Comparison of ENCODE assay signal across 28 mouse cellular contexts in the genomic region with DNA sequence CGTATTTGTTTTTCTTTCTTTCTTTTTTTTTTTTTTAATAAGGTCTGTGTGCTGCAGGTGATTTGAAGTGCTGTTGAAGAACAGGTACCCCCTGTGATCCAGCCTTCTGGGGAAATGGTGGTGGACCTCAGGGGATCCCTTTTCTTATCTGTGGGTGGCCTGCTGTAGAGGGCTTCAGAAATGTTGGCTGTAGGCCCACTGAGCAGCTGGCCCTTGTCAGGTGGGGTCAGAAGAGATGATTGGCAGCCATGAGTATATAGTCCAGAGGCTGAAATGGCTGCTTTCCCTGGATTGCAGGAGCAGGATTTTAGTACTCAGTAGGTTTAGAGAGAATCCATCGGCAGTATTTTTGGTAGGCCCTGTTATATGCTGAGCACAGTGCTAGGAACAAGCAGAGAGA. TPM values are rescaled to one million over a fixed set of nuclear protein-coding genes. Genes with fewer than 3 reads are reported as not detected.
DNase-seq lines count a peak whose midpoint lies in the region; ATAC-seq and TF ChIP-seq lines count a peak whose summit lies in the region.
"Had no signal": no experiment of that assay in that cellular context is flagged by ENCODE, and none has a peak within 500 bp of the region (broad histone marks: within the 10 kb centered on the region; RNA-seq: fewer than 3 reads in every experiment).

No protein-coding gene starts in this region.

- no peaks in the 10 kb centered on the region for H3K9me3 ChIP-seq in forebrain, embryonic 15.5 days
- H3K9me3 ChIP-seq in forebrain, embryonic 12.5 days = no peaks in the 10 kb centered on the region
- H3K9me3 ChIP-seq in lung, embryonic 14.5 days (ENCODE audit: low read depth, low read length) = no peaks in the 10 kb centered on the region
- H3K9me3 ChIP-seq: embryonic facial prominence, embryonic 13.5 days; embryonic facial prominence, embryonic 15.5 days; forebrain, embryonic 10.5 days; forebrain, embryonic 13.5 days had no signal

- TF ChIP-seq POLR2A in brain, embryonic 14.5 days (IDR thresholded peaks at IDR 0.05; ENCODE audit: borderline replicate concordance, extremely low read depth, insufficient read depth, insufficient read length, poor library complexity, severe bottlenecking) = no peak

- H3K4me3 ChIP-seq in forebrain, embryonic 15.5 days = no peak overlapping the region
- no peak overlapping the region for H3K4me3 ChIP-seq in forebrain, embryonic 12.5 days (replicated peaks)
- no peak overlapping the region for H3K4me3 ChIP-seq in lung, embryonic 14.5 days (ENCODE audit: low read depth, low read length)
- H3K4me3 ChIP-seq: embryonic facial prominence, embryonic 13.5 days; embryonic facial prominence, embryonic 15.5 days; erythroblast, embryonic 14.5 days; forebrain, embryonic 10.5 days; forebrain, embryonic 13.5 days had no signal

- H3K9ac ChIP-seq in forebrain, embryonic 15.5 days (replicated peaks) = no peak overlapping the region
- H3K9ac ChIP-seq in forebrain, embryonic 12.5 days = no peak overlapping the region
- no peak overlapping the region for H3K9ac ChIP-seq in lung, embryonic 14.5 days
- H3K9ac ChIP-seq: embryonic facial prominence, embryonic 13.5 days; embryonic facial prominence, embryonic 15.5 days; forebrain, embryonic 13.5 days had no signal

- no peaks in the 10 kb centered on the region for H3K27me3 ChIP-seq in forebrain, embryonic 15.5 days
- H3K27me3 ChIP-seq in forebrain, embryonic 12.5 days = no peaks in the 10 kb centered on the region
- no peaks in the 10 kb centered on the region for H3K27me3 ChIP-seq in lung, embryonic 14.5 days (ENCODE audit: insufficient read depth, low read length)
- H3K27me3 ChIP-seq: CH12.LX; embryonic facial prominence, embryonic 13.5 days; embryonic facial prominence, embryonic 15.5 days; forebrain, embryonic 13.5 days; Patski had no signal

- no peak overlapping the region for H3K4me2 ChIP-seq in forebrain, embryonic 15.5 days (replicated peaks)
- H3K4me2 ChIP-seq in forebrain, embryonic 12.5 days = no peak overlapping the region
- H3K4me2 ChIP-seq in lung, embryonic 14.5 days = no peak overlapping the region
- H3K4me2 ChIP-seq: embryonic facial prominence, embryonic 13.5 days; embryonic facial prominence, embryonic 15.5 days; forebrain, embryonic 13.5 days had no signal

- ATAC-seq in cerebellum, adult (ENCODE audit: insufficient number of reproducible peaks, low FRiP score, low TSS enrichment) = no peak
- ATAC-seq in forebrain, embryonic 15.5 days (replicated peaks) = 0 out of 2 replicates have a peak, but pooled peaks have one; percentile 17
- no peak for ATAC-seq in forebrain, embryonic 12.5 days (ENCODE audit: low FRiP score)
- ATAC-seq in lung, embryonic 14.5 days (ENCODE audit: insufficient read depth) = no peak
- ATAC-seq: activated CD4-positive, CD25-positive, alpha-beta regulatory T cell, adult 4 months; CD4-positive, CD25-positive, alpha-beta regulatory T cell, adult 4 months; forebrain, embryonic 13.5 days; forebrain, embryonic 16.5 days; Patski had no signal

- no peaks in the 10 kb centered on the region for H3K36me3 ChIP-seq in forebrain, embryonic 15.5 days
- no peaks in the 10 kb centered on the region for H3K36me3 ChIP-seq in forebrain, embryonic 12.5 days (replicated peaks)
- no peaks in the 10 kb centered on the region for H3K36me3 ChIP-seq in lung, embryonic 14.5 days (ENCODE audit: insufficient read depth)
- H3K36me3 ChIP-seq: embryonic facial prominence, embryonic 13.5 days; embryonic facial prominence, embryonic 15.5 days; forebrain, embryonic 10.5 days; G1E had no signal

- peaks cover 8% of the 10 kb centered on the region for H3K4me1 ChIP-seq in forebrain, embryonic 15.5 days
- H3K4me1 ChIP-seq in forebrain, embryonic 12.5 days = peaks cover 6% of the 10 kb centered on the region; the same call in 1 of the 2 replicates
- no peaks in the 10 kb centered on the region for H3K4me1 ChIP-seq in lung, embryonic 14.5 days (ENCODE audit: insufficient read depth)
- H3K4me1 ChIP-seq: embryonic facial prominence, embryonic 15.5 days; forebrain, embryonic 10.5 days had no signal

- H3K27ac ChIP-seq in forebrain, embryonic 15.5 days (replicated peaks) = no peak overlapping the region
- no peak overlapping the region for H3K27ac ChIP-seq in forebrain, embryonic 12.5 days
- H3K27ac ChIP-seq in lung, embryonic 14.5 days (ENCODE audit: low read depth) = no peak overlapping the region
- H3K27ac ChIP-seq: embryonic facial prominence, embryonic 13.5 days; embryonic facial prominence, embryonic 15.5 days; forebrain, embryonic 10.5 days; forebrain, embryonic 13.5 days had no signal

- TF ChIP-seq CTCF in lung, embryonic 14.5 days (IDR thresholded peaks at IDR 0.05; ENCODE audit: low read depth) = no peak
- TF ChIP-seq CTCF in brain, embryonic 14.5 days (IDR thresholded peaks at IDR 0.05; ENCODE audit: borderline replicate concordance, extremely low read depth, insufficient read depth, insufficient read length) = no peak

- peak; percentile 54 to 58 for DNase-seq in cerebellum, postnatal 10 days
- peak; percentile 1 for DNase-seq in lung, embryonic 14.5 days
- no peak for DNase-seq in lung, postnatal 10 days
- DNase-seq in brain, embryonic 14.5 days (ENCODE audit: low read depth) = peak; percentile 7
- DNase-seq: adrenal gland, adult 8-10 months; adrenal gland, postnatal 14 days; adrenal gland, postnatal 36 days; B cell, adult 2 months; cerebellum, adult 11-12 months; cerebellum, adult 2 months; cerebellum, adult 9-10 months; embryo, embryonic 11 days had no signal

- 87% methylated on average over 2 of the region's 2 CpGs for WGBS in forebrain, embryonic 15.5 days
- WGBS in forebrain, embryonic 12.5 days = 86% methylated on average over 2 of the region's 2 CpGs
- 86% methylated on average over 2 of the region's 2 CpGs for WGBS in lung, embryonic 14.5 days

RNA-seq across cellular contexts. Expression of gene 4930474N05Rik, which starts 41.4 kb away (rescaled TPM):
- not detected in 2 replicates for polyA plus RNA-seq in forebrain, embryonic 15.5 days (2015; fragmentation: Nextera tagmentation; extraction: Ambion mirVana)
- not detected in 2 replicates for polyA plus RNA-seq in forebrain, embryonic 12.5 days (2016; fragmentation: Nextera tagmentation; extraction: Ambion mirVana)
- polyA plus RNA-seq in lung, embryonic 14.5 days (2014; fragmentation: Nextera tagmentation; extraction: Ambion mirVana) = not detected in 2 replicates
- not detected in 2 replicates for polyA plus RNA-seq in brain, embryonic 14.5 days (2012; rRNA removed)
- polyA plus RNA-seq: activated CD4-positive, CD25-positive, alpha-beta regulatory T cell, adult 4 months; CD4-positive, CD25-positive, alpha-beta regulatory T cell, adult 4 months; cerebellum, adult 2 months; embryonic facial prominence, embryonic 11.5 days; embryonic facial prominence, embryonic 13.5 days; embryonic facial prominence, embryonic 15.5 days; erythroblast, embryonic 14.5 days; forebrain, embryonic 10.5 days; forebrain, embryonic 13.5 days; forebrain, embryonic 16.5 days; frontal cortex, adult 2 months; G1E; Patski had no signal
